Mouse (Mus musculus): ENCODE results near the gene Gpr162.
A peak's percentile ranks its signal among the peaks of the same experiment; 100 is the strongest.
"Not testable (repeated sequence)": the region's sequence is repeated elsewhere in the genome, so short reads cannot be mapped to it uniquely, and the experiment has no call there.

Gpr162 gene

GRCm38 (mm10) chr6:124863658-124864298 lies at the start of gene Gpr162:
Gpr162 (minus strand) TSS chr6:124863983.
- DNase-seq (ENCODE audit: low spot score in 2 of 2), result peak in 1 of 2 experiments; percentile 20

- no peak for DNase-seq (ENCODE audit: low spot score in 2 of 2)
Measured at GRCm38 (mm10) chr6:124913214-124913613, 49.4 kb upstream of the Gpr162 start.

- no peak for DNase-seq (ENCODE audit: low spot score in 2 of 2)
Measured at GRCm38 (mm10) chr6:124911533-124912218, 47.9 kb upstream of the Gpr162 start, which contains the start of gene Lag3. Lag3 (minus strand) TSS chr6:124911705.

GRCm38 (mm10) chr6:124910032-124910431 lies 46.2 kb upstream of the Gpr162 start:
- no peak for DNase-seq (ENCODE audit: low spot score in 2 of 2)

GRCm38 (mm10) chr6:124907767-124908166 lies 44.0 kb upstream of the Gpr162 start:
- DNase-seq (ENCODE audit: low spot score in 2 of 2), result no peak

GRCm38 (mm10) chr6:124904991-124905860 lies 41.4 kb upstream of the Gpr162 start:
- DNase-seq (ENCODE audit: low spot score in 2 of 2), result no peak

GRCm38 (mm10) chr6:124904161-124904981 lies 40.6 kb upstream of the Gpr162 start:
- DNase-seq (ENCODE audit: low spot score in 2 of 2), result no peak

GRCm38 (mm10) chr6:124903580-124904151 lies 39.9 kb upstream of the Gpr162 start:
- peak; percentile 90 to 96 for DNase-seq (ENCODE audit: low spot score in 2 of 2)

- no peak for DNase-seq (ENCODE audit: low spot score in 2 of 2)
Measured at GRCm38 (mm10) chr6:124901851-124902250, 38.1 kb upstream of the Gpr162 start.

GRCm38 (mm10) chr6:124900801-124901480 lies 37.2 kb upstream of the Gpr162 start:
- no peak for DNase-seq (ENCODE audit: low spot score in 2 of 2)

- DNase-seq (ENCODE audit: low spot score in 2 of 2), result no peak
Measured at GRCm38 (mm10) chr6:124900056-124900800, 36.4 kb upstream of the Gpr162 start.

GRCm38 (mm10) chr6:124898359-124898758 lies 34.6 kb upstream of the Gpr162 start:
- no peak for DNase-seq (ENCODE audit: low spot score in 2 of 2)

GRCm38 (mm10) chr6:124894113-124894512 lies 30.3 kb upstream of the Gpr162 start:
- not testable (repeated sequence) for DNase-seq (ENCODE audit: low spot score in 2 of 2)

GRCm38 (mm10) chr6:124890997-124891396 lies 27.2 kb upstream of the Gpr162 start:
- DNase-seq (ENCODE audit: low spot score in 2 of 2), result no peak

- DNase-seq (ENCODE audit: low spot score in 2 of 2), result no peak
Measured at GRCm38 (mm10) chr6:124888555-124889125, 24.9 kb upstream of the Gpr162 start.

- no peak for DNase-seq (ENCODE audit: low spot score in 2 of 2)
Measured at GRCm38 (mm10) chr6:124887986-124888385, 24.2 kb upstream of the Gpr162 start, which contains the start of gene Cd4. Cd4 (minus strand) TSS chr6:124888221.

- DNase-seq (ENCODE audit: low spot score in 2 of 2), result no peak
Measured at GRCm38 (mm10) chr6:124885956-124886381, 22.2 kb upstream of the Gpr162 start.

- no peak for DNase-seq (ENCODE audit: low spot score in 2 of 2)
Measured at GRCm38 (mm10) chr6:124884714-124885500, 21.1 kb upstream of the Gpr162 start.
